Mouse (Mus musculus) retina, embryonic 14.5 days (tissue): ENCODE measurements at regions not wholly inside any gene's neighbourhood (a gene's known extent, or its start where the extent isn't known, plus 50 kb on each side); places are given as distances from the start of the nearest gene placed in this dataset.

Experiments used
- DNase-seq: peaks from one replicate; pipeline ENCODE4 v3.0.0-alpha.2; 2015; ENCODE audit warnings: low spot score

DNA sequence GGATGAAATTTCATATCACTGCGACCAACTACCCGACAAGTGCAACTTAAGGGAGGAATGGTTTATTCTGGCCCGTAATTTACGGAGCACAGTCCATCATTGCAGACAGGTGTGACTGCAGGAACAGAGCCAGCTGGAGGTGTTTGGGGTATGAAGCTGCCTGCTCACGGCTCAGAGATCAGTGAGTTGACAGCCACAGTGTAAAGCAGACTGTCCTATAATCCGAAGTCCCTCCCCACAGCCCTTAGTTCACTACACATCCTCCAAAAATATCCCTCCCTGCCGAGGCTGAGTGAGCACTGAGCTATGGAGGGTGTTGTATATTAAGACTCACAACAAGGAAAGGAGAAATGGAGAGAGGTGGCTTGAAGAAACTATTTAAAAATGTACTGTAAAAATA is 88.0 kb upstream of the Ednrb start:
- DNase-seq = no peak

DNA sequence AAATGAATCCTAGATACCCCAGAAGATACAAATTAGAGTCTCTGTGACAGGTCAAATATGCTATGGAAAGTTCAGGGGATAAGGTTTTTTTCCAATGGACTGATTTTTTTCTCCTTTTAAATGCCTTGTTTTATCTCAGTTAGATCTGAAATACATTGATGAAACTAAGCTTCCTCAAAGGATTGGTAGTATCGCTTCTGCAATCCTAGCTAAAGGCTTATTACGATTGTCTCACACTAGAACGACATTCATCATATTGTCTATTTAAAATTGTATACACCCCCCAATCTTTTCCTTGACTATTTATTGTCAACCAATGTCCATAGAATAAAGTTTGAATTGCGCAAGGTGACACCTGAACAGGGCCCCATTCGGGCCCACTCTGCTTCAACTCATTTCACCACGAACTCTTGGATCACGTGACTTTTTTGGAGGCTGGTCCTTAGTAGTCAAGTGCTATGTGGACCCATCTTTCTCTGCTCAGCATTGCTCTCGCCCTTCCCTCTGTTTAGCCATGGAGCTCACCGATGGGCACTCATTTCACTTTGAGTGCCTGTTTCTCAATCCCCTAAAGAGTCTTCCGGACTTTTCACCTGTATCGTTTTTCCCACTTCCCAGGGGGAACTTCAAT is 85.6 kb upstream of the Ednrb start:
- no peak for DNase-seq

DNA sequence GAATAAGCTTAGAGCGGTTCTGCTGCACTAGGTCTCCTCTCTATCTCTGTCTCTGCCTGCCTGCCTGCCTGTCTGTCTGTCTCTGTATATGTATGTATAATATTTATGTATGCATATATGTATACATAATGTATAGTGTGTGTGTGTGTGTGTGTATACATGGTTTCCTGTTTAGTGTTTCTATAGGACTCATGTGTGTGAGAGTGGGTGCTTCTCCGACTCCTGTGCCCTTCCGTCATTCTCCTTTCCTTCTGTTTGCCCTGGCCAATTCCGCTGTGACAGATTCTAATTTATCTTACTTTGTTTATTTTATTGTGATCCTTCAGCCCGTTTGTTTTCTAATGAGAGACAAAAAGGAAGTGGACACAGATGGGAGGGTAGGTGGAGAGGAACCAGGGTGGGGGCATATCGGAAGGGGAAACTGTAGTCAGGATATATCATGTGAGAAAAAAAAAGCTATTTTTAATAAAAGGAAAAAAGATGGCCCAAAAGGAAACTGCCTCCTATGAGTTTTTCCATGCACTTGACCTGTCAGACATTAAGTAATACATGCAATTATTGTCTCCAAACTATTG is 85.0 kb upstream of the Ednrb start:
- DNase-seq = no peak

DNA sequence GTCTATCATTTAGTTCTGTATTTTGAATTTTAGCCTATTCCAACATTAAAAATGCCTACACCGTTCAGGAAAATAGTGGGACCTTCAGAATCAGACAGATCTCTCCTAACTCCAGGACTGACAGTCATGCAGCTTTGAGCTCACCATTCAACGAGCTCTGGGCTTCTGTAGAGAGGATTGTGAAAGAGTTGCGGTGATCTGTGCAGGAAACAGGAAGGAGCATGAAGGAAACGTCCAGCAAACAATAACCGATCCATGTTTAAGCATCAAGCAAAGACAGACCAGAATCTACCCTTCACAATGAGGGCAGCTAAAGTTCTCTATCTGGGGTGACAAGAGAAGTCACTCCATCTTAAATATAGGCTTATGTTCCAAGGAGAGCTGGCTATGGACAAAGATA is 76.0 kb upstream of the Ednrb start:
- DNase-seq = no peak

DNA sequence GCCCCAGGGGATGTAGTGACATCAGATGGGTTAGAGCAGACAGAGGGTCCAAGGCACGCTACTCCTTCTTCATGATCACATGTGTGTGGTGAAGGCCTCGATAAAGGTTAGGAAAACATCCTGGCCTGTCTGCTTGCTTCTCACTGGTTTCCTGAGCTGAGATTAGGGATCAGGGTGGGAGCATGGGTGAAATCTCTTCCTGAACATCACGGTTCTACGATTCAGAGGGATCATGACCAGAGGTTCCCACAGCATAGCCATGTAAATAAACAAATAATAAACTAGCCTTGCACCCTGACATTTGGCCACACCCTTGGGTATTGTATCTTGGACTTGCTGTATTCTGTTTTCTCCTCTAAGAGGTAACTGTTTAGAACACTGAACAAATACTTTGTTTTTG is 75.2 kb upstream of the Ednrb start:
- no peak for DNase-seq

DNA sequence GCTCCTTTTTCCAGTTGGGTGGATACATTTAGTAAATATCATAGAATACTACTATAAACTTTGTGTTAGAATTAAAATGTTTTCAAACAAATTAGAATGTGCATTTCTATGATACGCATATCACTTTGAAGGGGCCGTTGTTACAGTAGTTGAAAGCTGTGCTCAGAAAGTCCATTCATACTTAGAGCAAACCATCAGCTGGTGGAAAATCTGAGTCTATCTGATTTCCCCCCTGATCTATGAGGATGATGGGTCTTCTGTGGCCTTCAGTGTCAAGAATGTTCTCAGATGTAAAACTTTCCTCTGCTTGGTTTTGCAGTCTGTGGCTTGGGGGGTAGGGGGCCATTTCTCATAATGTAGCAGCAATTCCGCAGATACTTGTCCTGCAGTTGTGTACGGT is 69.3 kb upstream of the Ednrb start:
- no peak for DNase-seq

DNA sequence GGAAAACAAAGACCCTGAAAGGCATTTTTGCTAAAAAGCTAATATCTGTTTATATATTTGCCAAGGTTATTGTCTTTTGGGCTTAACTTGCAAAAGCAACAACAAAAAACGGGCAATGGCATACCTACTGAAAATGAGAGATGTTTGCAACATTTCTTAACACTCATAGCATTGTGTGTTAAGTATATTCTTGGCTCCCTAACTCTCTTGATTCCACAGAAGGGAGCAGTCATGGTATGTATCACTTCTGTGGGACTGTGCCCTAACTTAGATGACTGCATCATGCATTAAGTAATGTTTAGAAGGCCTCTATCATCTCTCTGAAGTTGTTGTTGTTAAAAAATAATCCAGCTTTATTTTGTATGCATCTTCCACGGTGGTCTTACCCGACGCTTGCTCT is 67.5 kb upstream of the Ednrb start:
- DNase-seq = no peak

DNA sequence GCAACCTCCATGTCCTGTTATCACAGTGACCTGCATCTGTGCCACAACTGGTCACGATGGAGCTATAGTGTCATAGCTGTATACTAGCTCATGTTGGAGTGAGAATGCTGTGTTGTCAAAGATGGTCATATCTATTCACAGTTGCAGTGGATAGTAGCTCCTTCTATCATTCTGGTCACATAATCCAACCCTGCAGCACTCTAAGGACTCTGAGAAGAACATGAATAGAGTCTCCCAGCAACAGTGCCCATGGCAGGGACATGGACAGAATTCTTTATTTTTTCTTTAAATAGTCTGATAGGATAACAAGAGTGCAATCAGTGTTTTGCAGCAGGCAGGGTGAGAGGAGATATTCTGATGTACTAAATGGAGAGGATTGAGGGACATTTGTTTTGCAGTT is 67.1 kb upstream of the Ednrb start:
- DNase-seq = no peak

DNA sequence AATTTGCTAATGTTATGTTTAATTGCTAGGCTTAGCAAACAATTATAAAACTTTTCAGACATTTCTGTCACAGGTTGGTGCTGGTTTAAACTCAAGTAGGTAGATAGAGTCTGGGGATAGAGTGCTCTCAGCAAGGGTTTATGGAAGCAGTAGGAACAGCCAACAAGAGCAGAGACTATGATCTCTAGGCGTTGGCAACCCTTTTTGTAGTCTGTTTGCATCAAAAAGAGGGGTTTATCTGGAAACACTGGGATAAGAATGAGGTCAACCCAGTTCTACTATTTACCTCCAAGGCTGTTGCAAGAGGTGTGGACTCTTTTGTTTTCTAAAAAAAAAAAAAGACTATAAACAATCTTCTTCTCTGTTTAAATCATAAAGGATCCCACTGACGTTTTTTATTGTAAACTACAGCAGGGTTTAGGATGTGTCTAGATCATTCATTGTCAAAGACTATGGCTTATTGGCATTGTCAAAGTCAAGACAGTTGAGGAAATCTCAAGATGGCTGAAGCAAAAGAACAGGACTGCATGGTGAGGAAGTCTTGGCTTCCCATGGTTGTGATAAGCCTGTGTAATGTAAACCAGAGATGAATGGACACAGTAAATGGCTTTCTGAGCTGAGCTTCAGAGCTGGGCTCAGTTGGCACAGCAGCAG is 62.3 kb upstream of the Ednrb start:
- no peak for DNase-seq

DNA sequence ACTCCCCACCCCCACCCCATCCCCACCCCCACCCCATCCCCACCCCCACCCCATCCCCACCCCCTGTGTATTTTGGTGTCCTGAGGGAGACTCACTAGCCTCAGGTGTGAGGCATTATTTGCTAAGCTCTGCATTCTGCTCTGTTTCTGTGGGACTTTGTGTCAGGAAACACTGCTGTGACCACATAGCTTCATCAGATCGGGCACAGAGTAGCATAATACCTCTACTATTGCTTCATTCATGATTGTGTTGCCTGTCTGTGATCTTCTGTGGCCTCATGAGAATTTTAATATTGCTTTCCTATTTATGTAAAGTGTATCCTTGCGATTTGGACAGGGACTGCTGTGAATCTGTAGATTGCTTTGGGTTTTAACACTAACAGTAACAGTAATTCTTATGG is 56.6 kb upstream of the Ednrb start:
- no peak for DNase-seq

DNA sequence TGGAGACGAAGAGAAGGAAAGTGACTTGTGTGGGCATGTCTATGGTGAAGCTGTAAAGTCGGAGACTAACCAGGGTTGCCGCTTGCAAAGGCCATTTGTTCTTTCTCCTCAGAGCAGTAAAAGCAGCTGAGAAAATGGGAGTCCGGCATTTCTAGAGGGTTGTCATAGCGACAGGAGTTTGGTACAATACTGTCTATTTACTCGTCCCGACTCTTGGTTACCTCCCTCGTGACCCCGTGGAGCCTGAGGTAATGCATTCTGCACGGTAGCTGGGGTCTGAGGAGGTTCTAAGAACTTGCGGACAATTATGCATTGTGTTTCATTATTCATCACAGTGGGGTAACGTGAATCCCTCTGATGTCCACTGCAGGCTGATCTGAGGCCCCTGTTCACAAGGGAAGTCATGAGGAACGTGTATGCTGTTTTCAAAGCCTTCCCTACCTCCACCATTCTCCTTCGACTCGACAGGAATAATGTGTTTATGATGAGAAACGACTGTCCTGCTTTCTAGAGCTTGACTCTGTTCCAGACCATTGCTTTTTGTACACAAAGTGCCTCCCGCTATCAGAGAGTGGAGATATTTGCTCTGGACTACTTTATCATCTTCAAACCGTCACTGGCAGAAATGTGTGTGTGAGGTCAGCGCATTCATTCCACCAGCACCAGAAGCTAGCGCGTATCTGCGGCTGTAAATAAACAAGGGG is 55.1 kb upstream of the Ednrb start:
- DNase-seq = peak; percentile 73

DNA sequence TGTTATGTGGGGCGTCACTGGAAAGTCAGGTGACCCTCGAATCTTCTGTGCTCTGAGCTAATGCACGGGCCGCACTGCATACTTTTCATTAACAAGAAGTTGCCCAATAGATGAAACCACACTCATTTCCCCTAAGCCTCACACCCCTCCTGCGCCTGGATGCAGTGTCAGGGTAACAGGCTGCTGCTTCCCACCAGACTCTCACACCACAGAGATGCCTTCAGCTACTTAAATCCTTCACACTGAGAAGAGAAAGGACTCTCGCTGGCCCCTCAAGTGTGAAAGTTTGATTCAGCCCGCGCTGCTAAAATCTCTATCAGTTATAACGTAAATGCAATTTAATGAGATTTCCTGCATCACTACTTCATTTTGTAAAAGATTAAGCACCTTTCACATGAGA is 54.5 kb upstream of the Ednrb start:
- DNase-seq = peak; percentile 46

DNA sequence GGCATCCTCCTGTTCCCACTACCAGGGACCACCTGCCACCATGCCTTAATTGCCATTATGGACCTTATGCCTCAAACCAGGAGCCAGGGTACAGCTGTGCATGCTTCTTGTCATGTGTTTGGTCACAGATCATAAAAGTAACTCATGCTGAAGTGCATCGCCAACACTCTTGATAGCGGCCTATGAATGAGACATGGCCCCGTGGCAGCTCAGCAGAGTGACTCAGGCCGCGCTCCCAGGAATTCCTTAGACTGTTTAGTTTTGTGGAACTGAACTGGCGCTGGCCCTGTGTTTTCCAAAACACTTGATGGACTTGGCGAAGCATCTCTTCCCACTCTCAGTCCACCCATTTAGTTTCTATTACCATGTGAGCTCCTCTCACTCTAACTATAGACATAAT is 51.1 kb upstream of the Ednrb start:
- DNase-seq = no peak
